ENCODE assay signal across 11 mouse cellular contexts in the genomic region with DNA sequence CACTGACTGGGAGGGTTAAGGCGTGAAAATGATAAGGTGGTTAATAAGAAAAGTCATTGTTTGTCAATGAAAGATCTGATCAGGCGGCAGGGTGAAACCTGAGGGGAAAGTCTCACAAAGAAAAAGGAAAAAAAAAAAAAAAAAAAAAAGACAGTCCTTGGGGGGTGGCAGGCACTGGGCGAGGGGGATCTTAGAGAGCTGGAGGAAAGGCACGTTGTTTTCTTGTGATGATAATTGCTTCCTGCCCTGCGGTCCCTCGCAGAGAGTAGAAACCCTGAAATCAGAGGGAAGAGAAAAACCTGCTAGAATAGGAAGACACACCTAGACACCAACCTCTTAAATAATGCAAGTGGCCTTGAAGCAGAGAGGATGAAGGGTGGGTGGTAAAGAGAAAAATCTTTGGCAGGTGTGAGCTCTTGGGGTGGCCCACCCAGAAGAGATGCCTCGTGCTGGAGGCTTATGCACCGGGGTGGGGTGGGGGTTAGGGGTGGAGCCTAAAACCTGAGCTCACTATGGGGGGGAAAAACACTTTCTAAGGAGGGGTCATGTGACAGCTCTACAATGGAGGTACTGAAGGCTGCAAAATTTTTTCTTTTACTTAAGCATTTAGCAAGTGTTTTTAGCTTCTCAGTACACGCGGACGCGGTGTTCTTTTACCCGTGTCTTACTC.
DNase-seq lines count a peak whose midpoint lies in the region; ATAC-seq and TF ChIP-seq lines count a peak whose summit lies in the region.
"Had no signal": no experiment of that assay in that cellular context is flagged by ENCODE, and none has a peak within 500 bp of the region (broad histone marks: within the 10 kb centered on the region; RNA-seq: fewer than 3 reads in every experiment).

No protein-coding gene starts in this region.

- H3K9ac ChIP-seq in heart, embryonic 14.5 days (ENCODE audit: low read length) = peak overlapping the region; percentile 25; the same call in 1 of the 2 replicates
- no peak overlapping the region for H3K9ac ChIP-seq in heart, adult 2 months (ENCODE audit: low read depth, low read length)
- H3K9ac ChIP-seq in ES-E14 (ENCODE audit: insufficient read depth, low read depth, low read length, poor library complexity, severe bottlenecking) = no peak overlapping the region
- no peak overlapping the region for H3K9ac ChIP-seq in forebrain, embryonic 16.5 days (replicated peaks; ENCODE audit: low read depth, low read length)
- H3K9ac ChIP-seq in midbrain, embryonic 15.5 days = no peak overlapping the region

- H3K9me3 ChIP-seq in heart, embryonic 14.5 days (ENCODE audit: control insufficient read depth, low read length) = no peaks in the 10 kb centered on the region
- no peaks in the 10 kb centered on the region for H3K9me3 ChIP-seq in ES-E14 (ENCODE audit: control insufficient read depth, insufficient read depth, low read depth, low read length)
- H3K9me3 ChIP-seq in forebrain, embryonic 16.5 days (ENCODE audit: control insufficient read depth, low read length) = no peaks in the 10 kb centered on the region
- H3K9me3 ChIP-seq in midbrain, embryonic 15.5 days = no peaks in the 10 kb centered on the region

- no peak for TF ChIP-seq CTCF in heart, adult 2 months (IDR thresholded peaks at IDR 0.05)

- in situ Hi-C loops in ES-E14 (cut with MboI; ENCODE audit: low sequenced_read_pairs in 2 of 2, unreplicated experiment in 2 of 2) = loop anchor here in 1 of 2 experiments (25.0 kb wide), 1 partner anchor 322 kb away; a partner anchor contains a TSS

- no peaks in the 10 kb centered on the region for H3K36me3 ChIP-seq in heart, embryonic 14.5 days (ENCODE audit: control insufficient read depth, insufficient read depth, low read length)
- H3K36me3 ChIP-seq in heart, adult 2 months (ENCODE audit: control insufficient read depth, insufficient read depth, low read length) = no peaks in the 10 kb centered on the region
- H3K36me3 ChIP-seq in ES-E14 (ENCODE audit: control insufficient read depth, insufficient read depth, low read length, poor library complexity, severe bottlenecking) = no peaks in the 10 kb centered on the region; the same call in 1 of the 2 replicates
- H3K36me3 ChIP-seq in forebrain, embryonic 16.5 days (ENCODE audit: control insufficient read depth, insufficient read depth) = no peaks in the 10 kb centered on the region
- no peaks in the 10 kb centered on the region for H3K36me3 ChIP-seq in midbrain, embryonic 15.5 days (replicated peaks)

- intact Hi-C loops in heart, adult 2 months (cut with DNase I) = no loop called here

- H3K4me3 ChIP-seq in heart, embryonic 14.5 days (ENCODE audit: control insufficient read depth in 1 of 2, insufficient read depth in 1 of 2, low read depth in 1 of 2, low read length in 2 of 2) = no peak overlapping the region
- no peak overlapping the region for H3K4me3 ChIP-seq in heart, adult 2 months
- no peak overlapping the region for H3K4me3 ChIP-seq in ES-E14 (ENCODE audit: insufficient read depth in 1 of 2, low read depth in 1 of 2, low read length in 2 of 2, poor library complexity in 1 of 2, severe bottlenecking in 1 of 2)
- no peak overlapping the region; the same call in 1 of the 2 replicates for H3K4me3 ChIP-seq in forebrain, embryonic 16.5 days (replicated peaks; ENCODE audit: low read length)
- H3K4me3 ChIP-seq in midbrain, embryonic 15.5 days = 0 out of 2 replicates have a peak overlapping the region, but pooled peaks have one; percentile 3

- peaks cover 16 to 23% of the 10 kb centered on the region in 2 experiments for H3K4me1 ChIP-seq in heart, embryonic 14.5 days (ENCODE audit: control insufficient read depth in 2 of 2, insufficient read depth in 2 of 2, low read length in 2 of 2)
- H3K4me1 ChIP-seq in heart, adult 2 months (ENCODE audit: control insufficient read depth, insufficient read depth, low read length) = peaks cover 2% of the 10 kb centered on the region; the same call in 1 of the 2 replicates
- H3K4me1 ChIP-seq in ES-E14 (ENCODE audit: control insufficient read depth in 2 of 2, insufficient read depth in 2 of 2, low read length in 2 of 2, poor library complexity in 1 of 2) = peaks cover 4 to 14% of the 10 kb centered on the region in 2 experiments; a peak in 2 of 4 replicates
- H3K4me1 ChIP-seq in forebrain, embryonic 16.5 days (replicated peaks; ENCODE audit: control insufficient read depth, insufficient read depth, low read length) = peaks cover 8% of the 10 kb centered on the region
- peaks cover 14% of the 10 kb centered on the region for H3K4me1 ChIP-seq in midbrain, embryonic 15.5 days

- WGBS in heart, embryonic 14.5 days = 32% methylated on average over 13 of the region's 13 CpGs
- WGBS in heart, adult 2 months = 47% methylated on average over 13 of the region's 13 CpGs
- 12% methylated on average over 13 of the region's 13 CpGs for WGBS in forebrain, embryonic 16.5 days
- 11% methylated on average over 13 of the region's 13 CpGs for WGBS in midbrain, embryonic 15.5 days

- H3K27me3 ChIP-seq in heart, embryonic 14.5 days (ENCODE audit: control insufficient read depth, insufficient read depth, low read length) = no peaks in the 10 kb centered on the region
- H3K27me3 ChIP-seq in heart, adult 2 months (ENCODE audit: control insufficient read depth, insufficient read depth, low read length) = no peaks in the 10 kb centered on the region
- H3K27me3 ChIP-seq in forebrain, embryonic 16.5 days (replicated peaks; ENCODE audit: control insufficient read depth, insufficient read depth, low read length) = no peaks in the 10 kb centered on the region
- no peaks in the 10 kb centered on the region; the same call in 1 of the 2 replicates for H3K27me3 ChIP-seq in midbrain, embryonic 15.5 days (replicated peaks)
- H3K27me3 ChIP-seq: CH12.LX had no signal

- DNase-seq in heart, adult 2 months = no peak
- DNase-seq in ES-E14 (ENCODE audit: low read depth, low spot score) = peak; percentile 46
- DNase-seq in retina, postnatal 1 day = no peak
- DNase-seq in adrenal gland, postnatal 10 days = no peak
- no peak for DNase-seq in adrenal gland, adult 8-10 months
- DNase-seq: cerebellum, adult 8-10 months; kidney, adult 9 months had no signal

- no peak for ATAC-seq in heart, embryonic 14.5 days (ENCODE audit: insufficient number of reproducible peaks, insufficient read depth, low FRiP score, low read depth)
- peak; percentile 75 for ATAC-seq in forebrain, embryonic 16.5 days
- ATAC-seq in midbrain, embryonic 15.5 days (replicated peaks) = peak; percentile 32; the same call in 1 of the 2 replicates

- H3K4me2 ChIP-seq in heart, embryonic 14.5 days (ENCODE audit: low read length) = peak overlapping the region; percentile 13; the same call in 1 of the 2 replicates
- H3K4me2 ChIP-seq in forebrain, embryonic 16.5 days (ENCODE audit: low read length) = peak overlapping the region; percentile 32
- H3K4me2 ChIP-seq in midbrain, embryonic 15.5 days = peak overlapping the region; percentile 23; the same call in 1 of the 2 replicates

- H3K27ac ChIP-seq in heart, embryonic 14.5 days (replicated peaks in 1 of 2; ENCODE audit: control insufficient read depth in 1 of 2, insufficient read depth in 1 of 2, low read depth in 2 of 2, low read length in 2 of 2) = no peak overlapping the region
- no peak overlapping the region for H3K27ac ChIP-seq in heart, adult 2 months
- H3K27ac ChIP-seq in ES-E14 (ENCODE audit: insufficient read depth, low read depth, low read length, poor library complexity, severe bottlenecking) = no peak overlapping the region; the same call in 1 of the 2 replicates
- peak overlapping the region; percentile 28; the same call in 1 of the 2 replicates for H3K27ac ChIP-seq in forebrain, embryonic 16.5 days (ENCODE audit: low read length)
- no peak overlapping the region for H3K27ac ChIP-seq in midbrain, embryonic 15.5 days

- no peak for TF ChIP-seq POLR2A in heart, adult 2 months (IDR thresholded peaks at IDR 0.05; ENCODE audit: insufficient read depth, low read depth, low read length)

- no peak for TF ChIP-seq EP300 in heart, adult 2 months (IDR thresholded peaks at IDR 0.05; ENCODE audit: insufficient read depth, low read depth, low read length)

- no peaks in the 10 kb centered on the region for H3K79me2 ChIP-seq in heart, adult 2 months (replicated peaks; ENCODE audit: control insufficient read depth, insufficient read depth, low read length)

TF ChIP-seq in ES-E14, 5 proteins besides CTCF, POLR2A, EP300 and RAD21:
- no peak for TF ChIP-seq ZC3H11A (IDR thresholded peaks at IDR 0.05; ENCODE audit: borderline replicate concordance, low read depth, low read length)
- TF ChIP-seq ZNF384 (IDR thresholded peaks at IDR 0.05; ENCODE audit: low read depth, low read length) = peak; percentile 94
